In genomic region chr17:53567346-53568101, GRCm38 (mm10) we compare ENCODE assay signal across 8 mouse cellular contexts. TPM values are rescaled to one million over a fixed set of nuclear protein-coding genes. Genes with fewer than 3 reads are reported as not detected.
A peak's percentile ranks its signal among the peaks of the same experiment; 100 is the strongest.
DNase-seq lines count a peak whose midpoint lies in the region; ATAC-seq and TF ChIP-seq lines count a peak whose summit lies in the region.

No protein-coding gene starts in this region.

- H3K27ac ChIP-seq in MEL (ENCODE audit: control insufficient read depth, low read depth, low read length) (peak overlapping the region; percentile 85), macrophage (peak overlapping the region; percentile 55)
- peak overlapping the region; percentile 97 for H3K27ac ChIP-seq in forebrain, embryonic 12.5 days
- H3K27ac ChIP-seq in hindbrain, embryonic 10.5 days: peak overlapping the region; percentile 99

- TF ChIP-seq POLR2A in MEL (IDR thresholded peaks at IDR 0.05; ENCODE audit: control insufficient read depth in 1 of 2, insufficient read depth in 1 of 2, low read depth in 1 of 2, low read length in 2 of 2, poor library complexity in 1 of 2): peak in 1 of 2 experiments; percentile 36; a peak in 3 of 4 replicates

- H3K4me3 ChIP-seq in MEL (ENCODE audit: control insufficient read depth in 1 of 2, insufficient read depth in 1 of 2, low read depth in 2 of 2, low read length in 2 of 2) (peak overlapping the region; percentile 83 to 92), macrophage (ENCODE audit: inconsistent target) (peak overlapping the region; percentile 81)
- H3K4me3 ChIP-seq in forebrain, embryonic 12.5 days (replicated peaks): peak overlapping the region; percentile 94
- peak overlapping the region; percentile 90 for H3K4me3 ChIP-seq in hindbrain, embryonic 10.5 days

- WGBS in forebrain, embryonic 12.5 days: under 1% methylated on average over 60 of the region's 67 CpGs
- under 1% methylated on average over 67 of the region's 67 CpGs for WGBS in hindbrain, embryonic 10.5 days
- under 1% methylated on average over 63 of the region's 67 CpGs for WGBS in macrophage (ENCODE audit: missing documents)

- H3K4me2 ChIP-seq in forebrain, embryonic 12.5 days: peak overlapping the region; percentile 89

- peak; percentile 75 for ATAC-seq in forebrain, embryonic 12.5 days (ENCODE audit: low FRiP score)

- no peak for TF ChIP-seq CTCF in MEL (IDR thresholded peaks at IDR 0.05 in 2 of 3, conservative IDR thresholded peaks at IDR 0.05 in 1 of 3; ENCODE audit: control insufficient read depth in 1 of 3, insufficient read depth in 1 of 3, low read depth in 2 of 3, low read length in 3 of 3, poor library complexity in 1 of 3, severe bottlenecking in 1 of 3)

- H3K79me2 ChIP-seq in MEL (ENCODE audit: control insufficient read depth, insufficient read depth, low read length, poor library complexity) (peaks cover 35% of the 10 kb centered on the region), macrophage (ENCODE audit: inconsistent target) (peaks cover 48% of the 10 kb centered on the region)

- H3K9ac ChIP-seq in MEL (ENCODE audit: control insufficient read depth, low read depth, low read length, poor library complexity, severe bottlenecking): peak overlapping the region; percentile 98
- peak overlapping the region; percentile 96 for H3K9ac ChIP-seq in forebrain, embryonic 12.5 days

- DNase-seq in MEL (ENCODE audit: low read depth, low spot score): peak; percentile 65
- DNase-seq in c-Kit-positive CD71-positive TER-119-positive erythroid progenitor cells, embryonic 14.5 days (ENCODE audit: low spot score): peak; percentile 46
- no peak for DNase-seq in hindbrain, embryonic 10.5 days (ENCODE audit: low spot score)
- DNase-seq in layer of hippocampus, postnatal 36 days: peak; percentile 26 to 39
- peak; percentile 48 for DNase-seq in right cerebral cortex, postnatal 25 days
- DNase-seq in urinary bladder, postnatal 25 days (ENCODE audit: low spot score): peak; percentile 59

- peaks cover 0 to 8% of the 10 kb centered on the region in 2 experiments; a peak in 3 of 4 replicates for H3K4me1 ChIP-seq in MEL (ENCODE audit: control insufficient read depth in 1 of 2, insufficient read depth in 2 of 2, low read length in 2 of 2)
- H3K4me1 ChIP-seq in forebrain, embryonic 12.5 days: peaks cover 33% of the 10 kb centered on the region
- peaks cover 31% of the 10 kb centered on the region for H3K4me1 ChIP-seq in hindbrain, embryonic 10.5 days (replicated peaks)

- TF ChIP-seq RAD21 in MEL (IDR thresholded peaks at IDR 0.05; ENCODE audit: low read depth, low read length): no peak

- H3K27me3 ChIP-seq in MEL (ENCODE audit: control insufficient read depth in 1 of 2, insufficient read depth in 2 of 2, low read length in 2 of 2): no peaks in the 10 kb centered on the region
- no peaks in the 10 kb centered on the region for H3K27me3 ChIP-seq in forebrain, embryonic 12.5 days
- H3K27me3 ChIP-seq in hindbrain, embryonic 10.5 days (ENCODE audit: insufficient read depth, poor library complexity, severe bottlenecking): no peaks in the 10 kb centered on the region

- TF ChIP-seq EP300 in MEL (IDR thresholded peaks at IDR 0.05; ENCODE audit: low read depth in 1 of 2, low read length in 2 of 2): no peak

- H3K9me3 ChIP-seq in MEL (replicated peaks; ENCODE audit: insufficient read depth, low read length): no peaks in the 10 kb centered on the region
- H3K9me3 ChIP-seq in forebrain, embryonic 12.5 days: no peaks in the 10 kb centered on the region
- no peaks in the 10 kb centered on the region for H3K9me3 ChIP-seq in hindbrain, embryonic 10.5 days

- H3K36me3 ChIP-seq in MEL (ENCODE audit: control insufficient read depth in 1 of 2, insufficient read depth in 2 of 2, low read length in 2 of 2) (peaks cover 0 to 2% of the 10 kb centered on the region in 2 experiments; a peak in 1 of 4 replicates), macrophage (ENCODE audit: inconsistent target) (no peaks in the 10 kb centered on the region)
- no peaks in the 10 kb centered on the region for H3K36me3 ChIP-seq in forebrain, embryonic 12.5 days (replicated peaks)
- no peaks in the 10 kb centered on the region for H3K36me3 ChIP-seq in hindbrain, embryonic 10.5 days

TF ChIP-seq in MEL, 35 proteins besides CTCF, POLR2A, EP300 and RAD21:
- no peak for TF ChIP-seq MXI1 (IDR thresholded peaks at IDR 0.05; ENCODE audit: low read depth, low read length)
- TF ChIP-seq NRF1 (IDR thresholded peaks at IDR 0.05; ENCODE audit: insufficient read depth, low read depth, low read length, poor library complexity, severe bottlenecking): no peak
- TF ChIP-seq ETS1 (IDR thresholded peaks at IDR 0.05; ENCODE audit: low read depth, low read length): peak; percentile 50; the same call in 1 of the 2 replicates
- no peak for TF ChIP-seq TCF12 (IDR thresholded peaks at IDR 0.05; ENCODE audit: low read depth, low read length)
- no peak for TF ChIP-seq USF1 (IDR thresholded peaks at IDR 0.05; ENCODE audit: low read depth, low read length)
- peak; percentile 56; the same call in 1 of the 2 replicates for TF ChIP-seq ELF1 (IDR thresholded peaks at IDR 0.05; ENCODE audit: low read depth, low read length)
- no peak for TF ChIP-seq ZC3H11A (IDR thresholded peaks at IDR 0.05; ENCODE audit: low read depth, low read length)
- no peak for TF ChIP-seq GATA1 (IDR thresholded peaks at IDR 0.05; ENCODE audit: low read depth, low read length)
- TF ChIP-seq BHLHE40 (IDR thresholded peaks at IDR 0.05; ENCODE audit: borderline replicate concordance, low read depth, low read length): peak; percentile 22; the same call in 1 of the 2 replicates
- no peak for TF ChIP-seq CHD2 (IDR thresholded peaks at IDR 0.05; ENCODE audit: low read length)
- TF ChIP-seq CHD1 (IDR thresholded peaks at IDR 0.05; ENCODE audit: low read depth, low read length): 0 out of 2 replicates have a peak, but pooled peaks have one; percentile 58
- peak; percentile 42; the same call in 1 of the 2 replicates for TF ChIP-seq MAZ (IDR thresholded peaks at IDR 0.05; ENCODE audit: low read depth, low read length)
- TF ChIP-seq MEF2A (IDR thresholded peaks at IDR 0.05; ENCODE audit: extremely low read depth, insufficient replicate concordance, low read depth, low read length, poor library complexity, severe bottlenecking): no peak
- peak; percentile 34 for TF ChIP-seq SIN3A (IDR thresholded peaks at IDR 0.05; ENCODE audit: low read length)
- 0 out of 2 replicates have a peak, but pooled peaks have one; percentile 28 for TF ChIP-seq E2F4 (IDR thresholded peaks at IDR 0.05; ENCODE audit: borderline replicate concordance, low read depth, low read length)
- TF ChIP-seq USF2 (IDR thresholded peaks at IDR 0.05; ENCODE audit: borderline replicate concordance in 1 of 2, insufficient read depth in 1 of 2, low read depth in 1 of 2, low read length in 2 of 2): no peak
- peak; percentile 8; the same call in 1 of the 2 replicates for TF ChIP-seq ZNF384 (IDR thresholded peaks at IDR 0.05; ENCODE audit: low read depth, low read length)
- 0 out of 2 replicates have a peak, but pooled peaks have one; percentile 20 for TF ChIP-seq HCFC1 (IDR thresholded peaks at IDR 0.05; ENCODE audit: low read depth, low read length)
- TF ChIP-seq JUND (IDR thresholded peaks at IDR 0.05; ENCODE audit: low read depth, low read length): no peak
- TF ChIP-seq SMC3 (IDR thresholded peaks at IDR 0.05; ENCODE audit: low read depth, low read length): no peak

RNA-seq across cellular contexts. Expression of gene Kat2b, which starts 0.9 kb away (rescaled TPM):
- 6.2 and 6.4 TPM in 2 replicates for total RNA-seq in MEL (2012; rRNA removed)
- polyA plus RNA-seq in MEL (2012; ENCODE audit: insufficient read depth in 1 of 2, insufficient read length in 2 of 2, low read depth in 1 of 2, low replicate concordance in 2 of 2, missing spikeins in 1 of 2): 1 to 10 TPM in 1 of 2 experiments, not detected in 1; 7.4 TPM
- polyA plus RNA-seq in forebrain, embryonic 12.5 days (2016; fragmentation: Nextera tagmentation; extraction: Ambion mirVana): 7.4 and 8.1 TPM in 2 replicates
- polyA plus RNA-seq in hindbrain, embryonic 10.5 days (2016; fragmentation: Nextera tagmentation; extraction: Ambion mirVana): 2.5 TPM in 2 replicates
- 10 to 100 TPM; 15.0 to 18.8 TPM for total RNA-seq in layer of hippocampus, postnatal 36 days (2021)
- total RNA-seq in macrophage (2018; cell fraction: chromatin; rRNA removed): 10 to 100 TPM; 11.6 to 74.1 (median 51.0) TPM
- 10 to 100 TPM; 19.6 to 38.4 (median 29.4) TPM for total RNA-seq in macrophage (2018; cell fraction: cytosol; rRNA removed)
- total RNA-seq in macrophage (2018; cell fraction: nucleus; rRNA removed): 10 to 100 TPM; 11.3 to 64.2 (median 37.4) TPM
- 14.0 to 30.7 TPM (median 17.0 TPM) in 3 replicates for polyA plus RNA-seq in macrophage (2018)

RNA-seq across cellular contexts. Expression of gene Pp2d1, which starts 28.3 kb away (rescaled TPM):
- total RNA-seq in MEL (2012; rRNA removed): 0.07 and 0.08 TPM in 2 replicates
- under 1 TPM in 1 of 2 experiments, not detected in 1; 0.04 TPM for polyA plus RNA-seq in MEL (2012; ENCODE audit: insufficient read depth in 1 of 2, insufficient read length in 2 of 2, low read depth in 1 of 2, low replicate concordance in 2 of 2, missing spikeins in 1 of 2)
- polyA plus RNA-seq in forebrain, embryonic 12.5 days (2016; fragmentation: Nextera tagmentation; extraction: Ambion mirVana): 0.29 and 0.45 TPM in 2 replicates
- 0.18 and 0.29 TPM in 2 replicates for polyA plus RNA-seq in hindbrain, embryonic 10.5 days (2016; fragmentation: Nextera tagmentation; extraction: Ambion mirVana)
- not detected for total RNA-seq in layer of hippocampus, postnatal 36 days (2021)
- not detected for total RNA-seq in macrophage (2018; cell fraction: chromatin; rRNA removed)
- total RNA-seq in macrophage (2018; cell fraction: cytosol; rRNA removed): not detected
- total RNA-seq in macrophage (2018; cell fraction: nucleus; rRNA removed): not detected
- polyA plus RNA-seq in macrophage (2018): not detected in 3 replicates
